Mouse (Mus musculus) olfactory bulb, adult 2 months (tissue): ENCODE results near the gene Agrp.

Experiments
- CTCF ChIP-seq: fragments of 200-500 bp; IDR thresholded peaks from 2 replicates; pipeline ENCODE4 v1.5.1; 2012; ENCODE audit warnings: low read depth, mild to moderate bottlenecking, low read length, moderate library complexity; ENCODE audit not compliant: insufficient read depth
- POLR2A ChIP-seq: fragments of 200-500 bp; IDR thresholded peaks from 2 replicates; pipeline ENCODE4 v1.6.1; 2012; ENCODE audit warnings: mild to moderate bottlenecking, low read depth, low read length, moderate library complexity; ENCODE audit not compliant: insufficient read depth

DNA sequence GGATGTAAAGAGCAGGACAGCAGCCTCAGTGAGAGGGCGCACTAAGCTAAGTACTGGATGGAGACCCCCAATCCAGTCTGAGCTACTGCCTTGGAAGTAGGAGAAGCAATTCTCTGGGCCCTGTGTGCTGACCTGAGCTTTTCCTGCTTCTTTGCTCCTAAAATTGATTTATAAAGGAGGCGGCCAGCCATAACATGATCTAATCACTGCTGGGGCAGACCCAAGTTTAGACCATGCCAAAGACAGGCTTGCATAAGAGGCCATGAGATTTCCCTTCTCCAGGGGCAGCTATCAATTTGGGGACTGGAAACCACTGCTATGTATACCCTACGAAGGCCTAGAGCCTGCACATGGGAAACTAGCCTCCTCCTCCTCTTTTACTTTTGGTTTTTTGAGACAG, 107.9 kb downstream of the Agrp start:
- TF ChIP-seq CTCF, result no peak
- TF ChIP-seq POLR2A, result no peak
